Mouse (Mus musculus): ENCODE measurements at regions not wholly inside any gene's neighbourhood (a gene's known extent, or its start where the extent isn't known, plus 50 kb on each side); places are given as distances from the start of the nearest gene placed in this dataset.

DNA sequence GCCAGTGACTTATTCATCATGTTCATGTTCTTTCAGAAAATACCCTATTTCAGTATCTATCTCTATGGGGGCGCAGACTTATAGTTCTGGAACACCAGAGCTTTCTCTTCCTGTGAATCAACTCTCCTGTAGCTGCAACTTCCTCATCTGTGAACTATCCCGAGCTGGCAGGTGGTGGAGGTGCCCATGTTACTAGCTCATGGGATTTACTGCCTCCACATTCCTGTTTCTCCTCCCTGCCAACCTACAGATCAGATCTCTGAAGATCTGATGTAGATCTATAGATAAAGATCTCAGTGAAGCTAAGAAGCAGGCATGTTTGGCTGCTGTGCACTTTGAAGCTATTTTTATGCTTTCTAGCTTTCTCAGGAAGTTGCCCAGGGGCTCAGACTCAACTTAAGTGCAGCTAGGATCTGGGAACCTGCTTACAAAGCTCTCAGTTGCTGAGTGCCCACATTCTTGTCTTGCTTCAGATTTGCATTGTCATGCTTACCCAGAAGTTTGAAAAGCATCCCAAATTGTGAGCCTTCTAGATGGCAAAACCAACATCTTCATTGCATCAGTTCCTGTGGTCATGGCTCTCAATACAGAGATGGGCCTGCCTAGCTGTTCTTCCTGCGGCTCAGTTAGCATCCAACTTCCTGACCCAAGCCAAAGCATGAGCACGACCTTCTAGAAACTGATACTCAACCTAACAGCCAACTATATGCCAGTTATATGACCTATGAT is 156.1 kb upstream of the Nrp1 start:
- no peak for TF ChIP-seq ETS1 (IDR thresholded peaks at IDR 0.05; ENCODE audit: low read depth, low read length)
- TF ChIP-seq MAFK (IDR thresholded peaks at IDR 0.05; ENCODE audit: borderline replicate concordance, low read depth, low read length) = no peak
- no peak for TF ChIP-seq MEF2A (IDR thresholded peaks at IDR 0.05; ENCODE audit: extremely low read depth, insufficient replicate concordance, low read depth, low read length, poor library complexity, severe bottlenecking)
- no peak for TF ChIP-seq MAZ (IDR thresholded peaks at IDR 0.05; ENCODE audit: low read depth, low read length)
- no peak for TF ChIP-seq ZMIZ1 (IDR thresholded peaks at IDR 0.05; ENCODE audit: low read depth, low read length)
- no peak for TF ChIP-seq E2F4 (IDR thresholded peaks at IDR 0.05; ENCODE audit: borderline replicate concordance, low read depth, low read length)
- TF ChIP-seq MAX (IDR thresholded peaks at IDR 0.05; ENCODE audit: low read length) = no peak
- TF ChIP-seq CTCF (IDR thresholded peaks at IDR 0.05 in 2 of 3, conservative IDR thresholded peaks at IDR 0.05 in 1 of 3; ENCODE audit: control insufficient read depth in 1 of 3, insufficient read depth in 1 of 3, low read depth in 2 of 3, low read length in 3 of 3, poor library complexity in 1 of 3, severe bottlenecking in 1 of 3) = no peak
- TF ChIP-seq SMC3 (IDR thresholded peaks at IDR 0.05; ENCODE audit: low read depth, low read length) = no peak
- TF ChIP-seq POLR2AphosphoS2 (IDR thresholded peaks at IDR 0.05; ENCODE audit: low read length) = no peak
- TF ChIP-seq TAL1 (IDR thresholded peaks at IDR 0.05; ENCODE audit: low read length) = no peak
- TF ChIP-seq SIN3A (IDR thresholded peaks at IDR 0.05; ENCODE audit: low read length) = no peak
- TF ChIP-seq MYC (IDR thresholded peaks at IDR 0.05; ENCODE audit: low read depth, low read length) = no peak
- no peak for TF ChIP-seq ZKSCAN1 (IDR thresholded peaks at IDR 0.05; ENCODE audit: low read depth, low read length)
- TF ChIP-seq GATA1 (IDR thresholded peaks at IDR 0.05; ENCODE audit: low read depth, low read length) = no peak
- TF ChIP-seq RCOR1 (IDR thresholded peaks at IDR 0.05; ENCODE audit: low read depth, low read length) = no peak
- no peak for TF ChIP-seq NRF1 (IDR thresholded peaks at IDR 0.05; ENCODE audit: insufficient read depth, low read depth, low read length, poor library complexity, severe bottlenecking)
- TF ChIP-seq MXI1 (IDR thresholded peaks at IDR 0.05; ENCODE audit: low read depth, low read length) = no peak
- no peaks in the 10 kb centered on the region for H3K36me3 ChIP-seq (ENCODE audit: control insufficient read depth in 1 of 2, insufficient read depth in 2 of 2, low read length in 2 of 2)
- H3K4me1 ChIP-seq (ENCODE audit: control insufficient read depth in 1 of 2, insufficient read depth in 2 of 2, low read length in 2 of 2) = no peaks in the 10 kb centered on the region
- no peak overlapping the region for H3K27ac ChIP-seq (ENCODE audit: control insufficient read depth, low read depth, low read length)
- no peaks in the 10 kb centered on the region for H3K79me2 ChIP-seq (ENCODE audit: control insufficient read depth, insufficient read depth, low read length, poor library complexity)
- H3K9me3 ChIP-seq (replicated peaks; ENCODE audit: insufficient read depth, low read length) = no peaks in the 10 kb centered on the region
- DNase-seq (ENCODE audit: low read depth, low spot score) = no peak
- H3K27me3 ChIP-seq (ENCODE audit: control insufficient read depth in 1 of 2, insufficient read depth in 2 of 2, low read length in 2 of 2) = no peaks in the 10 kb centered on the region
- H3K4me3 ChIP-seq (ENCODE audit: control insufficient read depth in 1 of 2, insufficient read depth in 1 of 2, low read depth in 2 of 2, low read length in 2 of 2) = no peak overlapping the region
- no peak overlapping the region for H3K9ac ChIP-seq (ENCODE audit: control insufficient read depth, low read depth, low read length, poor library complexity, severe bottlenecking)

- Histone ChIP-seq H3K79me2 (ENCODE audit: control insufficient read depth, insufficient read depth, low read length, poor library complexity) (no peaks in the 10 kb centered on the region), H3K9me3 (replicated peaks; ENCODE audit: insufficient read depth, low read length) (no peaks in the 10 kb centered on the region), H3K9ac (ENCODE audit: control insufficient read depth, low read depth, low read length, poor library complexity, severe bottlenecking) (no peak overlapping the region), H3K4me3 (ENCODE audit: control insufficient read depth in 1 of 2, insufficient read depth in 1 of 2, low read depth in 2 of 2, low read length in 2 of 2) (no peak overlapping the region), H3K36me3 (ENCODE audit: control insufficient read depth in 1 of 2, insufficient read depth in 2 of 2, low read length in 2 of 2) (no peaks in the 10 kb centered on the region), H3K4me1 (ENCODE audit: control insufficient read depth in 1 of 2, insufficient read depth in 2 of 2, low read length in 2 of 2) (no peaks in the 10 kb centered on the region), H3K27me3 (ENCODE audit: control insufficient read depth in 1 of 2, insufficient read depth in 2 of 2, low read length in 2 of 2) (no peaks in the 10 kb centered on the region), H3K27ac (ENCODE audit: control insufficient read depth, low read depth, low read length) (no peak overlapping the region)
- DNase-seq (ENCODE audit: low read depth, low spot score) = no peak
- TF ChIP-seq USF1 (IDR thresholded peaks at IDR 0.05; ENCODE audit: low read depth, low read length) (no peak), NELFE (IDR thresholded peaks at IDR 0.05; ENCODE audit: low read depth, low read length) (no peak), GABPA (IDR thresholded peaks at IDR 0.05; ENCODE audit: low read depth, low read length) (no peak), HCFC1 (IDR thresholded peaks at IDR 0.05; ENCODE audit: low read depth, low read length) (no peak), MEF2A (IDR thresholded peaks at IDR 0.05; ENCODE audit: extremely low read depth, insufficient replicate concordance, low read depth, low read length, poor library complexity, severe bottlenecking) (no peak), TAL1 (IDR thresholded peaks at IDR 0.05; ENCODE audit: low read length) (no peak), UBTF (IDR thresholded peaks at IDR 0.05; ENCODE audit: borderline replicate concordance, insufficient read depth, low read depth, low read length) (no peak), E2F4 (IDR thresholded peaks at IDR 0.05; ENCODE audit: borderline replicate concordance, low read depth, low read length) (no peak), GATA1 (IDR thresholded peaks at IDR 0.05; ENCODE audit: low read depth, low read length) (no peak), CHD2 (IDR thresholded peaks at IDR 0.05; ENCODE audit: low read length) (no peak), CHD1 (IDR thresholded peaks at IDR 0.05; ENCODE audit: low read depth, low read length) (no peak), ZC3H11A (IDR thresholded peaks at IDR 0.05; ENCODE audit: low read depth, low read length) (no peak), NRF1 (IDR thresholded peaks at IDR 0.05; ENCODE audit: insufficient read depth, low read depth, low read length, poor library complexity, severe bottlenecking) (no peak), POLR2A (IDR thresholded peaks at IDR 0.05; ENCODE audit: control insufficient read depth in 1 of 2, insufficient read depth in 1 of 2, low read depth in 1 of 2, low read length in 2 of 2, poor library complexity in 1 of 2) (no peak), JUND (IDR thresholded peaks at IDR 0.05; ENCODE audit: low read depth, low read length) (no peak), EP300 (IDR thresholded peaks at IDR 0.05; ENCODE audit: low read depth in 1 of 2, low read length in 2 of 2) (no peak), MYC (IDR thresholded peaks at IDR 0.05; ENCODE audit: low read depth, low read length) (no peak), CTCF (IDR thresholded peaks at IDR 0.05 in 2 of 3, conservative IDR thresholded peaks at IDR 0.05 in 1 of 3; ENCODE audit: control insufficient read depth in 1 of 3, insufficient read depth in 1 of 3, low read depth in 2 of 3, low read length in 3 of 3, poor library complexity in 1 of 3, severe bottlenecking in 1 of 3) (no peak), TBP (IDR thresholded peaks at IDR 0.05; ENCODE audit: low read depth, low read length) (no peak)
These were observed 153.6 kb upstream of the Nrp1 start for GRCm38 (mm10) chr8:128204803-128205202.
